Mouse (Mus musculus): ENCODE measurements around the gene Ccdc130. TPM values are rescaled to one million over a fixed set of nuclear protein-coding genes. Genes with fewer than 3 reads are reported as not detected.

The Ccdc130 gene
- polyA plus RNA-seq, 1 experiment from 2014 or later, result 26.6 TPM

DNA sequence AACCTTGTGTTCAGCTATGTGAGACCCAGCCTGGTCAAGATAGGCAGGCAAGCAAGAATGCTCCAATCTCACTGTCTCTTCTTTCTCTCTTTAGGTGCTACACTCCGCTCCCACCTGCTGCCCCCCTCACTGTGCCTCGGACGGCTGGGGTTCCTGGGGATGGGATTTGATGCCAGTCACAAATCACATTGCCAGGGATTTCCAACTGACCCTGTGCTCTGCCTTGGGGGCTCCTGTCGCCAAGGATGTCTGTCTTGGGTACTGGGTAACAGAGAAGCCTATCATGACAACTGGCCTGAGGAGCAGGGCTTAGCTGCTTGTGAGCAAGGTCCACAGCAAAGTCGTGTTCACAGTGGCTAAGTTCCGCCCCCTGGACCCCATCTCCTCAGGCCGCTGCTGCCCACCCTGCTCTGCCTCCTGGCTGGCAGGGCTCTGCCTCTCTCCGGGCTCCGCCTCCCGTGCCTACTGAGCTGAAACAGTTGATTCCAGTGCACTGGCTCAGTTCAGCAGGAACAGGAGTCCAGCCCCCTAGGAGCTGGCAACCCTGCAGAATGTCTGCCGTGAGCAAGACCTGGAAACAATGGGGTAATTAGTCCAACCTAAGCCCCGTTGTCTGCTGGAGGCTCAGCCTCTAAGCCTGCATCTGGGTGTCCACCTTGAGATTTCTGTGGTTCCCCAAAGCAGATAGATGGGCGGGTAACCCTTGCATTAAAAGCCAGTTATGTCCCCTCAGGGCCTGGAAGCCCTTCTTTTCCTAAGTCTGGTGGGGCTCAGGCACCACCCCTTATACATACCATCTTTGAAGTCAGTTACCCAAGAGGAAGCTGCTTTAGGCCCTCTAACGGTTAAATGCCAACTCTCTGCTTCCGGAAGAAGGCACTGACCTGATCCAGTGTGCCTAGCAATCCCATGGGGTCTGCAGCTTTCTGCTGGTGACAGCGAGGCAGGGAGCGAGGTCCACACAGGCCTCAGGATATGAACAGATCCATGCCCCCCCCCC, 61.5 kb downstream of the Ccdc130 start:
- no peaks in the 10 kb centered on the region for H3K9me3 ChIP-seq
- H3K4me2 ChIP-seq, result no peak overlapping the region
- no peak overlapping the region for H3K9ac ChIP-seq
- WGBS, result 32% methylated on average over 17 of the region's 17 CpGs
- H3K4me1 ChIP-seq, result peaks cover 31% of the 10 kb centered on the region
- H3K27ac ChIP-seq, result peak overlapping the region; percentile 23
- no peaks in the 10 kb centered on the region for H3K27me3 ChIP-seq (replicated peaks)
- H3K36me3 ChIP-seq (replicated peaks), result peaks cover 27% of the 10 kb centered on the region; the same call in 1 of the 2 replicates
- H3K4me3 ChIP-seq, result no peak overlapping the region
- 0 out of 2 replicates have a peak, but pooled peaks have one; percentile 12 for ATAC-seq (replicated peaks)

DNA sequence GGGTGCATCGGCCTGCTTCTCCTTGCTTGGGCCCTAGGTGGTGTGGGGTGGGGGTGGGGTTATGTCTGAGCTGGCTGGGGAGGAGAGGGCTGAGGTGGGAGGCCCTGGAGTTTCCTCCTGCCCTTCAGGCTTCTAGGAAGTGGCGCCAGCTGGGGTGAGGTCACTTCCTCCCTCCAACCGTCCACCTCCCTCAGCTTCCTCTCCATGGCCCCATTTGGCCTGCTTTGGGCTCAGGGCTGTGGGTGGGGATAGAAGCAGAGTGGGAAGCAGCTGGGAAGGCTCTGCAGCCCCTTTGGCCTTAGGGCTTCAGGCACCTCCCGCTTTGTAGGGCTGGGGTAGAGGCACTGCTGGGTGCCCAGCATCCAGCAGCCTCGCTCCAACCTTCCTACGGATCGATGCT, 62.4 kb downstream of the Ccdc130 start:
- ATAC-seq (replicated peaks), result no peak
- no peak overlapping the region for H3K4me2 ChIP-seq
- 66% methylated on average over 7 of the region's 7 CpGs for whole genome bisulfite sequencing
- 0 out of 2 replicates have a peak overlapping the region, but pooled peaks have one; percentile 48 for H3K27ac ChIP-seq
- H3K27me3 ChIP-seq (replicated peaks), result no peaks in the 10 kb centered on the region
- peaks cover 36% of the 10 kb centered on the region for H3K4me1 ChIP-seq
- H3K9ac ChIP-seq, result no peak overlapping the region
- H3K36me3 ChIP-seq (replicated peaks), result peaks cover 19% of the 10 kb centered on the region; the same call in 1 of the 2 replicates
- H3K9me3 ChIP-seq, result no peaks in the 10 kb centered on the region
- no peak overlapping the region for H3K4me3 ChIP-seq

MicroRNA genes within 50 kb of the gene (microRNA counts, 519-probe panel; counts per million panel counts)
- microRNA mmu-miR-23a (3,254 counts per million, percentile 75 among the panel's probes with 10 or more counts), microRNA mmu-miR-27a (3,451 counts per million, percentile 80 among the panel's probes with 10 or more counts)

Small RNAs within 50 kb of the gene (microRNA-seq; reads per million reads assigned to microRNA genes)
- gene Mir23a, result 3,904 reads per million, percentile 89 among the genes with 10 or more reads in this experiment
- gene Mir24-2, result not detected
- 37.9 reads per million, percentile 42 among the genes with 10 or more reads in this experiment for gene Mir27a
- not detected for gene Mir3074-2

Other genes starting within 250 kb of the Ccdc130 start
- gene Palm3, start 248.9 kb downstream of the Ccdc130 start, polyA plus RNA-seq (2015; fragmentation: Nextera tagmentation; extraction: Ambion mirVana), result 2.6 and 2.8 TPM in 2 replicates
- gene Il27ra, start 227.8 kb downstream of the Ccdc130 start, polyA plus RNA-seq (2015; fragmentation: Nextera tagmentation; extraction: Ambion mirVana), result 0.58 and 0.68 TPM in 2 replicates
- 0.48 and 1.3 TPM in 2 replicates for gene Rln3, start 225.4 kb downstream of the Ccdc130 start, polyA plus RNA-seq (2015; fragmentation: Nextera tagmentation; extraction: Ambion mirVana)
- 1.0 and 1.4 TPM in 2 replicates for gene Gm10643, start 205.2 kb downstream of the Ccdc130 start, polyA plus RNA-seq (2015; fragmentation: Nextera tagmentation; extraction: Ambion mirVana)
- gene Rfx1, start 203.5 kb downstream of the Ccdc130 start, polyA plus RNA-seq (2015; fragmentation: Nextera tagmentation; extraction: Ambion mirVana), result 12.4 and 14.0 TPM in 2 replicates
- gene Dcaf15, start 165.6 kb downstream of the Ccdc130 start, polyA plus RNA-seq (2015; fragmentation: Nextera tagmentation; extraction: Ambion mirVana), result 25.8 and 26.3 TPM in 2 replicates
- gene Podnl1, start 144.4 kb downstream of the Ccdc130 start, polyA plus RNA-seq (2015; fragmentation: Nextera tagmentation; extraction: Ambion mirVana), result 0.68 and 0.73 TPM in 2 replicates
- 52.5 and 53.3 TPM in 2 replicates for gene Cc2d1a, start 122.4 kb downstream of the Ccdc130 start, polyA plus RNA-seq (2015; fragmentation: Nextera tagmentation; extraction: Ambion mirVana)
- 2.5 and 2.9 TPM in 2 replicates for gene 4930432K21Rik, start 122.4 kb downstream of the Ccdc130 start, polyA plus RNA-seq (2015; fragmentation: Nextera tagmentation; extraction: Ambion mirVana)
- gene Nanos3, start 85.2 kb downstream of the Ccdc130 start, polyA plus RNA-seq (2015; fragmentation: Nextera tagmentation; extraction: Ambion mirVana), result 8.1 and 8.5 TPM in 2 replicates
- gene Zswim4, start 33.3 kb downstream of the Ccdc130 start, polyA plus RNA-seq (2015; fragmentation: Nextera tagmentation; extraction: Ambion mirVana), result 33.2 and 33.3 TPM in 2 replicates
- 225 and 244 TPM in 2 replicates for gene D8Ertd738e, start 20.7 kb downstream of the Ccdc130 start, polyA plus RNA-seq (2015; fragmentation: Nextera tagmentation; extraction: Ambion mirVana)
- 49.4 and 50.9 TPM in 2 replicates for gene Mri1, start 13.1 kb downstream of the Ccdc130 start, polyA plus RNA-seq (2015; fragmentation: Nextera tagmentation; extraction: Ambion mirVana)
- 20.5 and 24.8 TPM in 2 replicates for gene Cacna1a, start 118.1 kb upstream of the Ccdc130 start, polyA plus RNA-seq (2015; fragmentation: Nextera tagmentation; extraction: Ambion mirVana)